Mouse (Mus musculus) brain, embryonic 14.5 days (tissue): ENCODE data around the gene Lrrk1.

Experiments
- CTCF ChIP-seq: fragments of 200-500 bp; IDR thresholded peaks from 2 replicates; pipeline ENCODE4 v1.5.1; 2012; ENCODE audit warnings: inconsistent platforms, mild to moderate bottlenecking, moderate library complexity, borderline replicate concordance; ENCODE audit not compliant: insufficient read depth, insufficient read length; ENCODE audit errors: extremely low read depth
- POLR2A ChIP-seq: fragments of 200-500 bp; IDR thresholded peaks from 2 replicates; pipeline ENCODE4 v1.6.1; 2012; ENCODE audit warnings: mild to moderate bottlenecking, inconsistent platforms, borderline replicate concordance; ENCODE audit not compliant: poor library complexity, insufficient read depth, insufficient read length, severe bottlenecking; ENCODE audit errors: extremely low read depth

DNA sequence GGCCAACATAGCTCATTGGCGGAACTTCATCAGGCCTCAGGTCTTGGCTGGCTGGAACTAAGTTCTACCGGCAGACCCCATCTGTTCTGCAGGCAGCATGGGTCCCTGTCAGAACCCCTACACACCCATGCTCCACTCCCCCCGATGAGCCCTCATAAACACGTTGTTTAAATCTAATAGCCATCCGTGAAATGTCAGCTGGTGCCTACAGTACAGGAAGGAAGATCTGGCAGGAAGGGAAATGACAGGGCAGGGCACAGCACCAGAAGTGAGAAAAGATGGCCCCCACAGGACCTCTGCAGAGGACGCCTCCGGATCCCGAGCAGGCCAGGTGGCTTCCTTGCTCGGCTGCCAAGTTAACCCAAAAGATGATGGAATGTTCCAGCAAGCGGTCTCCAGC lies 16.0 kb upstream of the Lrrk1 start:
- TF ChIP-seq CTCF (no peak), POLR2A (no peak)
